Mouse (Mus musculus): ENCODE results near the gene Ttll4.

Gene Ttll4

GRCm38 (mm10) chr1:74661448-74662195, at the start of gene Ttll4:
Gene Ttll4 (plus strand): TSS chr1:74661745.
- DNase-seq (ENCODE audit: low spot score), result peak; percentile 94

GRCm38 (mm10) chr1:74624183-74624582, 37.4 kb upstream of the Ttll4 start:
- DNase-seq (ENCODE audit: low spot score), result no peak

- DNase-seq (ENCODE audit: low spot score), result no peak
Observed at GRCm38 (mm10) chr1:74626076-74626475, 35.5 kb upstream of the Ttll4 start.

GRCm38 (mm10) chr1:74628001-74628400, 33.5 kb upstream of the Ttll4 start:
- DNase-seq (ENCODE audit: low spot score), result no peak

- no peak for DNase-seq (ENCODE audit: low spot score)
Observed at GRCm38 (mm10) chr1:74632734-74633133, 28.8 kb upstream of the Ttll4 start.

DNA sequence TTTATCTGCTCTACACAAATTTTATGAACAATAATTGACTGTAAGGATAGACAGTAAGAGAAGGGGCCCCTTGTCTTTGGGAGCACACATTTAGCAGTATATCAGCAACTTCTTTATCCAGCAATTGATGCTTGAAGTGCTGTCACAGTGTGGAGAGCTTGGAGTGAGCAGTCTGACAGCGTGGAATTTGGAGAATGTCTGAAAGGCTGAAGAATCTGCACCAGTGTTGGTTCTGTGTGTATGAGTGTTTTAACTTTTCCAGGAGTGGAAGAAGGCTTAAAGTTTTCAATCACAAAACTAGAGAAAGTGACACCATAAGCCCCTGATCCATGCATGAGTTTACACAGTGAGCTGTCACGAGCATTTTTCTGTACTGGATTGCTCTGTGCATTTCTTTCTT, 18.0 kb upstream of the Ttll4 start:
- DNase-seq (ENCODE audit: low spot score), result no peak

DNA sequence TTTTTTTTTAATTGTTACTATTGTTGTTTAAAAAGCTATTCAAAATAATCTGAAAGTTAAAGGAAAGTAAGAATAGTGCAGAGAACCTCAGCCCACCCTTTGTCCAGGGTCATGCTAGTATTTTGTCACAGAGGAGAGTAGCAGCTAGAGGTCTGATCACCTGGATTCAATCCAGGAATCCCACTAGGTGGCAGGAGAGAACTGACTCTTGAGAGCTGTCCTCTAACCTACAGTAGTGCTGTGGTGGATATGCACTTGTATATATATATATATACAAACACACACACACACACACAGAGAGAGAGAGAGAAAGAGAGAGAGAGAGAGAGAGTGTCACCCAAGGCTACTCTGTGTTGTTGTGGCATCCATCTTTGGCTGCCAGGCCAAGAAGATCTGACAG, 17.6 kb upstream of the Ttll4 start:
- DNase-seq (ENCODE audit: low spot score), result no peak

DNA sequence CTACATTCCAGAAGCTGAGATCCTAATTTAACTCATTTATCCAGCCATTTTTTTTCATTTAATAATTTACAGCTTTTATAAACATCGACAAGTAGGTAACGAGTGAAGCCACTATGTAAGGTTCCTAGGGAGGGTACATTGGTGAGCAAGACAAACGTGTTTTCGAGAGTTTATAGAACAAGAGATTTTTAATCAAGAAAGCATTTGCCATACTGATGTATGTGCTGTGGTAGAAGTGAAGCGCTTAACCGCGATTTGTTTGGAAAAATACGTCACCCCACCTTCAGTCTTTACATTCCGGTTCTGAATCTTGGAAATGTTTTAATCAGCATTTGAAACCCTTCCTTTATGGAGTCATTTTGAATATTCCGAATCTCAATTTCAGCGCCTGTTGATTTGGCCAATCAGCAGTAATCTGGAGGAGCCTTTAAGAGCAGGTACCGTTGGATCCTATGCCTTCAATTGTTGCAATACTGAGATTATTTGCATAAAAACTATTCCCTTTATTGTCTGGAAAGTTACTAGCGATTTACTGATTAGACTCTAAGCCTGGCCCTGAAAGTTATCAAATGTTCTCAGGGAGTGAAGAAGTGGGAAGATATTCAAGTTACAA, 814 bp downstream of the Ttll4 start:
- DNase-seq (ENCODE audit: low spot score), result no peak

GRCm38 (mm10) chr1:74665153-74665552, 3.6 kb downstream of the Ttll4 start:
- no peak for DNase-seq (ENCODE audit: low spot score)

GRCm38 (mm10) chr1:74668371-74668770, 6.8 kb downstream of the Ttll4 start:
- DNase-seq (ENCODE audit: low spot score), result no peak

- no peak for DNase-seq (ENCODE audit: low spot score)
Observed at GRCm38 (mm10) chr1:74672731-74673130, 11.2 kb downstream of the Ttll4 start.

GRCm38 (mm10) chr1:74676863-74677262, 15.3 kb downstream of the Ttll4 start:
- DNase-seq (ENCODE audit: low spot score), result no peak

GRCm38 (mm10) chr1:74677843-74678242, 16.3 kb downstream of the Ttll4 start:
- DNase-seq (ENCODE audit: low spot score), result no peak

DNA sequence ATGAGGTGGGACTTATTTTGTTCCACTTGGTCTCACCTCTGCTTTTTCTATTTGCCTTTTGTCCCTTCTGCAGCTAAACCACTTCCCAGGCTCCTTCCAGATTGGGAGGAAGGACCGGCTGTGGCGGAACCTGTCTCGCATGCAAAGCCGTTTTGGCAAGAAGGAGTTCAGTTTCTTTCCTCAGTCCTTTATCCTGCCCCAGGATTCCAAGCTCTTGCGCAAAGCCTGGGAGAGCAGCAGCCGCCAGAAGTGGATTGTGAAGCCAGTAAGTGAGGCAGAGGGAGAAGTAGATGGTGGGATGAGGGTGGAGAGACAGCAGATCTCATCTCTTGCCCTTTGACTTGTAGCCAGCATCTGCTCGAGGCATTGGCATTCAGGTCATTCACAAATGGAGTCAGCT, 25.6 kb downstream of the Ttll4 start:
- no peak for DNase-seq (ENCODE audit: low spot score)

- no peak for DNase-seq (ENCODE audit: low spot score)
Observed at GRCm38 (mm10) chr1:74693891-74694583, 32.5 kb downstream of the Ttll4 start.

DNA sequence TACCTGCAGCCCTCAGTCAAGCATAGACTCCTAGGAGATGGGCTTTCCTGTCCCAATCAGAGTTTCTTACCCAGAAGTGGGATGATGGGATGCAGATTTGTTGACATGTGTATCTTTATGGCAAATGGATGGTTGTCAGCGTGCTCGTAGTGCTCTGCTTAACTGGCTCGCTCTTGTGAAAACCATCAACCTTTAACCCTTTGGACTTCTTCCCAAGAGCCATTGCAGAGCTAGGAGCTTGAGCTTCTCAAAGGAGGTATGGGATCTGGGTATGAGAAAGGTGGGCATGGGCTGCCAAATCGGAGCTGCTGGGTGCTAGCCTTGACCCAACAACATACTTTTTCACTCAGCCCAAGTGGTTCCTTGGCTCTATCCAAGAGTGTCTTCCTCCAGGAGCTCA, 34.3 kb downstream of the Ttll4 start:
- no peak for DNase-seq (ENCODE audit: low spot score)

DNA sequence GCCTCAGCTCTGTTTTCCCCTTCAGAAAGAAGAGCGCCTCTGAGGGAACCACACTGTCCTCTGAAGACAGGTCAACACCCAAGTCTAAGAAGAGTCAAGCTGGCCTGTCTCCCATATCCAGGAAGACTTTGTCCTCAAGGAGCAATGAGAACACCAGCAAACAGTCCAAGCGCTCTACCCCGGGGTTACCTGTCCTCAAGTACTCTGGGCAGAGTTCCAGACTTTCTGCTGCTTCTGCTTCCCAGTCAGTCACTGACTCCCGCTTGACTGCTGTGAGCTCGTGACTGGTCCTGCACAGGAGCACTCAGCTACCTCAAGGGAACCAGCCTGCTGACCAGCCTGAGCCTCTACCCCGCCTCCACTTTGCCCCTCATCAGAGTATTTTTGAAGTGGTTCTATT, 35.9 kb downstream of the Ttll4 start:
- no peak for DNase-seq (ENCODE audit: low spot score)

DNA sequence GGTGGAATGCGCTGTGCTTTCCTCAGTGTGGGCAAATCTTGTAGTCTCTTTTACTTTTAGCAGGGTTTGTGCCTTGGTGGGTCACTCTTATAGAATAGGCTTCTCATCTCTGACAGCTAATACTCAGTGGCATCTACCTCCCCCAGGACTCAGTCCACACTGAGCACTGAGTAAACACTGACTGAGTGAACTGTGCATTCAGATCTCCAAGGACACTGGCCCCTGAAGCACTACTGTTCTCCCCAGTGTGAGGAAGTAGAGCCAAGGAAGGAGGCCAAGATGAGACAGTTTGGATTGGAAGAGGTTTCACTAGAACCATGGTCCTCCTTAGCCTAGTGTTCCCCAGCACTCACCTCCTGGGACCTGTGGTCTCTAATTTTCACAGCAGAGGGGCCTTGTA, 36.8 kb downstream of the Ttll4 start:
- no peak for DNase-seq (ENCODE audit: low spot score)

DNA sequence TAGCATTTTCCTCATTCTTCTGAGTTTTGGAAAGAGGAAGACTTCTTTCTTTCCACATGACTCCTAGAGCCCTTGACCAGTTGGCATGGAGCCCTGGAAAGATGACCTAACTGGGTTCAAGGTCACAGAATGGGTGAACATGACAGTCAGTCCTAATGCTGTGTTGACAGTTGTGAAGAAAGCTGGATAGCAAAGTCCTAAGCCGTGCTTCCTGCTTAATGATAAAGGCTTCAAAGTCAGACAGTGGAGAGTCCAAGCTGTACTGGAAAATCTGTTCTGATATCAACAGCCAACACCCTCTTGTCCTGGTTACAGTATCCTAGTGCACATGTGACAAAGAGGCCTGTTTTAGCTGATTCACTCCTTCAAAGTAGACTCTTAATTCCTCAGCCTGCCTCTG, 37.2 kb downstream of the Ttll4 start:
- no peak for DNase-seq (ENCODE audit: low spot score)

GRCm38 (mm10) chr1:74702142-74702553, 40.6 kb downstream of the Ttll4 start:
- DNase-seq (ENCODE audit: low spot score), result no peak

GRCm38 (mm10) chr1:74704156-74704555, 42.6 kb downstream of the Ttll4 start:
- DNase-seq (ENCODE audit: low spot score), result peak; percentile 22

DNA sequence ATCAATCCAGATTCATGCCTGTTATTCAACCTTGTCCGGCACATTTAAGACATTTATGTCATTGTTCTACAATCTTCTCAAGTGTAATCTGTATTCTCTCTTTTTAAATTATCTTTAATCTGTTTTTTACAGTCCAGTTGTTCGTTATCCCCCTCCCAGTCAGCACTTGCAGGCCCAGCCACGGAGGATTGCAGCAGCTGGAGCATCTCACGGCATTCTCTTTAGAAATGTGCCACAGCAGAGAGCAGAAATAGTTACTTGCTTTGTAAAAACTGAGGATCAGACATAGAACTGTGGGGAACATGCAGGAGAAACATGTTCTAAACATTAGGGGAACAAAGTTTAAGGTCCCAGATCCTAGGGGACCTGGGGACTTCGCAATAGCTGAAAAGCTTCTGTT, 43.5 kb downstream of the Ttll4 start:
- DNase-seq (ENCODE audit: low spot score), result no peak

GRCm38 (mm10) chr1:74709566-74709965, 48.0 kb downstream of the Ttll4 start:
- no peak for DNase-seq (ENCODE audit: low spot score)
